Mouse (Mus musculus) ovary, postnatal 14 days (tissue): ENCODE results near the gene Dpm3.

ENCODE experiments used
- DNase-seq: peaks from one replicate; pipeline ENCODE4 v3.0.0; 2022; ENCODE audit warnings: low spot score

The Dpm3 gene

DNA sequence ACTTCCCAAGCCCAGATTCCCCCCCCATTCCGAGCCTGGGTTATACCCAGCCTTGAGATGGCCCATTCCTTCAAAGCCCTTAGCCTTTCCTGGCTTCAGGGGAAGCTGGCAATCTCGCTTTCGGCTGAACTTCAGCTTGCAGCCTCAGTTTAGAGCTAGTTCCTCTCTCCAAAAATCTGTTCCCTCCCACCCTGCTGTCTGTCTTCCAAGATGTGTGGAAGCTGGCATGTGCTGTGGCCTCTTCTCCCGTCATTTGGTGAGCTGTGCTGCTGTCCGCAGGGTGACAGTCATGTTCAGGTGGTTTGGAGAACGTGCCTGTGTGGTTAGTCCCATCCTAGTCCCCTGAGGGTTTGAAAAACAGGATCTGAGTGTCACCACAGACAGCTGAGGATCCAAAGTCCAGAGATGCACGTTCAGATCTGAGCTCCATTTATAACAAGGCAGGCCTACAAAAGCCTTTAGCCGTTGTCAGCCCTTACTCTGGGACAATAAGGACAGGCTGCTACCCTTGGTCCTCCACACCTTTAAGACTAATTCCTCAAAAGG, 36.6 kb downstream of the Dpm3 start:
- DNase-seq: no peak

DNA sequence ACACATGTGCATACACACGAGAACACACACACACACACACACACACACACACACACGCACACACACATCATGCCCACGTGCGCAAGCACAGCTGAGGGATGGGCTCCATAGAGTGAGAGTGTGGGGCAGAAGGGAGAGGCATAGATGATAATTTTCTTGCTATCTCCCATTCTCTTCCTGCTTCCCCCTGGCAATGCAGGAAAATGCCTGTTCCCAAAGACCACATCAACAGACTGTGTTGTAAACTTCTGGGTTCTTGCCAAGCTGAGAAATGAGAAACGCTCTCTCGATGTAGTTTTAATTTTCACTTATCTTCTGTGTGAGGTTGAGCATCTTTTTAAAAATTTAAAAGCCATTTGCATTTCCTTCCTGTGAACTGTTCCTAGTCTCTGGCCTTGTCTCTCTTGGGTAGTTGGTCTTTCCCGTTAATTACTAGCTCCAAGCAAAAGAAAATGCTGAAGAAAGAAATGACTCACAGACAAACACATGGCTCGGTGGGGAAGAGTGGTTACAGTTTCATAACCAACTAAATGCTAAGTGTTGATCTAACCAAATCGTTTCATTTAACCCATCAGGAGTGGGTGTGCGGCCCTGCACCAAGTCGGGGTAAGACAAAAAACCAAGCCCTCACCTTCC, 37.7 kb downstream of the Dpm3 start:
- no peak for DNase-seq

DNA sequence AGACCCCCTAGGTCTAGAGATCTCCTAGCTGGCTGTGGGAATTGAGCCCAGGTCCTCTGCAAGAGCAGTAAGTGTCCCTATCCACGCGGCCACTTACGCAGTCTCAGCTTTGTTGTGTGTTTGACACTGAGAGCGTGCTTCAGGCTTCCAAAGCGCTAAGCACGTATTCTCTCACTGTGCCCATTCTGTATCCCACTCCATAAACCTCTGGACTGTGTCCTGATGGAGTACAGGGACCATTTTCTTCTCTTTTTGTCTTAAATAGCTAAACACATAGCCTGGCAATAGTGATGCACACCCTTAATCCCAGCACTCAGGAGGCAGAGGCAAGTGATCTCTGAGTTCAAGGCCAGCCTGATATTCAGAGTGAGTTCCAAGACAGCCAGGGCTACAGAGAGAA, 39.8 kb downstream of the Dpm3 start:
- no peak for DNase-seq

DNA sequence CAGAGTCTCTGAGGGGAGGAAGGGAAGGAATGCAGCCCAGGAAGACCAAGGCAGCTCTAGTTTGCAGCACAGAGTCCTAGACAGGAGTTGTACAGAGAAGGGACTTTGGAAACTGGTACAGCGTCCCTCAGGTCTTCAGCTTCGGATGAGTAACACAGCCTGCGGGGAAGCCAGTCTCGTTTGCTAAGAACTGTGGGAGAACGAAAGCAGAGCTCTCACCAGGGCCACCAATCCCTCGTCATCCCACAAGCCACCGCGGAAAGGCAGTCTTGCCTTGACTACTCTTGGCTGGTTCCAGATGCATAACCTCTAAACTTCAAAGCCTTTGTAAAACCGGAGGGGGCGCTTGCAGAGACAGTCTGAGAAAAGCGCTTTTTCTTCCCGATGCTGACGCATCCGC, 40.3 kb downstream of the Dpm3 start:
- no peak for DNase-seq

DNA sequence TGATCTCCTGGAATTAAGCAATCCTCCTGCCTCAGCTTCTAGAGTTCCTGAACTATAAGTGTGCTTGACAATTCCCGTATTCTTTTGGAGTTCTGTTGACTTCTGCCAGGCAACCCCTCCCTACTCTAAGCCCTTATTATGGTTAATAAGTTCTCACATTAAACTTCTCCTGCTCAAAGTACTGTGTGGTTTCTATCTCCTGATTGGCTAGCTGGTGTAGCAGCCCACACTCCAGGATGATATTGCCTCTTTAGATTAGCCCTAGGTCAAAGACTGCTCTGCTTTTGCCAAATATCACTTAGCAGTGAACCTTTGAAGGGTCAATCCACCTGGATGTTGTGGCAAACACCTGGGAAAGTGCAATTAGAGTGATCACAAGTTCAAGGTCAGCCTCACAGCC, 40.9 kb downstream of the Dpm3 start:
- DNase-seq: no peak

DNA sequence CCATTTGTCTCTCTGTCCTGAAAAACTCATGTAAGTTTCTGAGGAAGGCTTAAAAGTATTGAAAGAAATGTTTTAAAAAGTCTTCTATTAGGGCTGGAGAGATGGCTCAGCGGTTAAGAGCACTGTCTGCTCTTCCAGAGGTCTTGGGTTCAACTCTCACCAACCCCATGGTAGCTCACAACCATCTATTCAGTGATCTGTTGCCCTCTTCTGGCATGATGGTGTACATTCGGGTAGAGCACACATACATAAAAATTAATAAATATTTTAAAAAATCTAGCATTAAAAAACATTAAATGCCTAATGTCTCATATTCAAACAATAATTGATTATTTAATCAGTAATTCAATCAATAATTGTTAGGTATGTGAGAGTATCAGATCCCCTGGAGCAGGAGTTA, 41.4 kb downstream of the Dpm3 start:
- DNase-seq: no peak

DNA sequence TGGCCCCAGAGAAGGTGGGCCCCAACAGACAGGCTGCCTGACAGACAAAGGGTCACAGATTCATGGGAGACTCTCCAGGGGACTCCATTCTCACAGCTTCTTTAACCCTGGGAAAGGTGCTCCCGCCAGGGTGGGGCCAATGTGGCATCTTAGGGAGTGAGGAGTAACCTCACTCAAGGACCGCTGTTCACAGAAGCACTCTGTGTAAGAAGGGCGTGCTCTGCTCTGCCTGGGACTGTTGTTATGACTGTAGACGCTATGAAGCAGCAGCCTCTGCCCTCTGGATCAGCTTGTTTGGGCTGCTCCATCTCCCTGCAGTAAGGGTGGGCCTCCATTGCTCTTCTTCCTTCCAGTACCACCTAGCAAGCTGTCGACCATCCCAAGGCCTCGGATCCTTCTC, 45.3 kb downstream of the Dpm3 start:
- DNase-seq: no peak

DNA sequence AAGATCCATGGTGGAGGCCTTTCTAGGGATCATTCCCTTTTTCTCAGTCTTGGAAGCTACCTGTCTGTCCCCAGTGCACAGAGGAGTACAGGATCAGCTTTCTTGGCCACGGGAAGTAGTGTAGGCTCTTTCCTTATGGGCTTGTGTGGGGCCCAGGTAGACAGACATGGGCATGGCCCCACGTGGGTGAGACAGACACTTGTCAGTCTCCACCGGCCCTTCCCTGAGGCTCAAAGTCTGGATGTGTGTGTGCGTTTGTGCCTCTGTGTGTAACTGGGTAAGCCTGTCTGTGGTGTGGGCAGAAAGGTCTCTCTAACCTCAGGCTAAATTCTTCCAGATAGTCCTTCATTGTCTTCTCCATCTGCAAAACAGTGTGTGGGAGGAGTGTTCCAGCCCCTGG, 45.9 kb downstream of the Dpm3 start:
- DNase-seq: no peak

DNA sequence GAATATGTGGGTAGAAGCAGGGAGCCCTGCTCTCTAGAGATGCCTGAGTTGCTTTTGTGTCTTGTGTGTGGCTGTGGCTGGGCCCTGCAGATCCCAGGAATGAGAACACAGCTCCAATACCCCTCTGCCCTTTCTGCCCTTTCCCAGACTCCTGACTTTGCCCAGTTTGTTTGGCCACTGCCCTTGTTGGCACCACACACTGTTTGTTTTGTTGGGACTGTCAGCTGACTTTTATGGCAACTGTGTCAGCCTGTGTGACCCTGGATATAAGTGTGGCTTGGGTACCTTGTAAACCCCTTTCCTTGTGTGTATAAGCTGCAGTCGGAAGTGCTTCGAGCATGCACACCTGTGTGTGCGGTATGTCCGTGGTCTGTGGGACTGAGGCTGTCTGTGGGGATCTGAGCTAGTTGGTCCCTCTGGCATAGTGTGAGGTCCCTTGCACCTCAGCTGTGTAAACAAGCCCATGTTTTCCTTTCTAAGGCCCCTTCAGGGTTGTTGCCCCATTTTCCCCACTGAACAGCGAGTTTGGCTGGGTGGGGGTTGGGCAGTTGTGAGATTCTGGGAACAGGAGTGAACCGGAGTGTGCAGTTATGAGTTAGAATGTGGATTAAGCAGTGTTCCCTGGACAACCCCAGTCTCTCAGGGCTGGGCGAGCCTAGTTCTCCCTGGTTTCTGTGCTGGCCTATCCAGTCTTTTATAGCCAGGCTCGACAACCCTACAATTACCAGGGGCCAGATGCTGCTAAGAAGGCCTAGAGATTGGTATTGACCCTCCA, 46.6 kb downstream of the Dpm3 start:
- no peak for DNase-seq

DNA sequence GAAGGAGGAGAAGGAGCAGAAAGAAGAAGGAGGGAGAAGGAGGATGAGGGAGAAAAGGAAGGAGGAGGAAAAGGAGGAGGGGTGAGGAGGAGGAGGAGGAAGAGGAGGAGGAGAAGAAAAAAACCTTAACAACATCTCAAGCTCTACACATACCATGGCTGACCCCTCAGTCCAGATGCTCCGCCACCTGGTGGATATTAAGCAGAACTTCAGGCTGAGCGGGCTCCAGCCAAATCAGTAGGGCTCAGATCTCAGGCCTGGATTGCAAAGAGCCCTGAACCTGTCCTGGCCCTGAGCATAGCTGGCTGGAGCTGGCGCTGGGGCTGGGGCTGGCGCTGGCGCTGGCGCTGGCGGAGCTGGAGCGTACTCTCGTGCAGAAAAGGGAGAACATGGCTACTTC, 48.9 kb downstream of the Dpm3 start:
- DNase-seq: peak; percentile 63

DNA sequence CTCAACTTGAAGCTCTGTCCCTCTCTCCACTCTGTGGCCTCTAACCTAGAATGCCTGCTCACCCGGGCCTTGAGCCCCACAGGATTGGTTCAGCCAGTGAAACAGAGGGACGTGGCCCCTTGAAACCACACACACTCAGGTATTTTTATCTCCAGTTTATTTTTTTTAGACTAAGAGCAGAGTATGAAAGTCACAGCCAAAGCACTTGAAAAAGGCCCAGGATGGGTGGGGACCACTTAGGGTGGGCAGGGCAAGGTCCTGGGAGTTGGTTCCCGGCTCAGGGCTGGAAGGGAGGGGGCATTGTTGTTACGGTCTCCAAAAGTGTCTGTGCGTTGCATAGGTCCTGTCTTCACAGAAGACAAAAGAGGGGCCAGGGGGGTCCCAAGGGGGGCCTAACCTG, 55.2 kb downstream of the Dpm3 start:
- no peak for DNase-seq

DNA sequence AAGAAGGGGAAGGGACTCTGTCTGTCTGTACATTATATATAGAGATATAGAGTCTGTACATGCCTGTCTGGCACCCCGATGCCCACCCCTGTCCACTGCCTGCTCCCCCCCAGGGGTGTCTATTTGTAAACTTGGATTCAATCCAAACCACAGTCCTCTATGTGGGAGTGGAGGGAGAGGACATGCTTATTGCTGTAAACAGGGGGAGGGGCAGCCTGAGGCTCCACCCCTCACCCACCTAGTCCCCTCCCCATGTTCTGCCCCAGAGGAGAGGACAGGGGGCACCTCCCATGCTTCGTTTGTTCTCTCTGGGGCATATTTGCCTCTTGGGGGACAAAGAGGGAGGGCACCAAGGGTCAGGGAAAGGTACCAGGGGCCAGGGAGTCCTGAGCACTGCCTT, 55.6 kb downstream of the Dpm3 start:
- no peak for DNase-seq

DNA sequence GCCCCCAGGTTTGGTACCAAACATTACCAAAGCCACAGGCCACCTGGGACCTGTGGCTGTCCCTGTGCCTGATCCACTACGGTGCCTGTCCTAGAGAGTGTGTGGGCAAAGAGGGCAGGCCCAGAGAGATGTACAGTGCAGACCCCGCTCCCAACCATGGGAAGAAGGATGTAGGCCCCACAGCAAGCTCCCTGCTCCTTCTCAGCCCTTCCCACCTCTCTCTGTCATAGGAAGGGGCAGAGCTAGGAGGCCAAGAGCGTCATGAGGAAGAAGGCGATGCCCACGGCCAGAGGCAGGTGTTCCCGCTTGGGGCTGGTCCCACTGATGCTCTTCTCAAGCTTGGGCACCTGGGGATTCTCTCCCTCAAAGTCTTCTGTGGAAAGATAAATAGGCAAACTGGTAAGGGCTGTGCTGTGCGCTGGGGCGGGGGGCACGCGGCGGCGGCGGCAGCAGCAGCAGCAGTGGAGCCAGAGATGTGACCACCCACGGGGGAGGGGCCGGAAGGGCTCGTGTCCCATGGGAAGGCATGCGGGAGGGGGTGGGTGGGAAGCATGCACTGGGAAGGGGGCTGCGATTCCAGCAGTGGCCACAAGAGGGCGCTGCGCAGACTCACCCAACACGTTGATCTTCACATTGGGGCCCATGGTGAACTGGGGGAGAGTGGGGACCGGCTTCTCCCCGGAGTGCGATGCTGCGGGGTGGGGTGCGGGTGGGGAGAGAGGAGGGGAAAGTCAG, 56.2 kb downstream of the Dpm3 start:
- peak; percentile 83 for DNase-seq

DNA sequence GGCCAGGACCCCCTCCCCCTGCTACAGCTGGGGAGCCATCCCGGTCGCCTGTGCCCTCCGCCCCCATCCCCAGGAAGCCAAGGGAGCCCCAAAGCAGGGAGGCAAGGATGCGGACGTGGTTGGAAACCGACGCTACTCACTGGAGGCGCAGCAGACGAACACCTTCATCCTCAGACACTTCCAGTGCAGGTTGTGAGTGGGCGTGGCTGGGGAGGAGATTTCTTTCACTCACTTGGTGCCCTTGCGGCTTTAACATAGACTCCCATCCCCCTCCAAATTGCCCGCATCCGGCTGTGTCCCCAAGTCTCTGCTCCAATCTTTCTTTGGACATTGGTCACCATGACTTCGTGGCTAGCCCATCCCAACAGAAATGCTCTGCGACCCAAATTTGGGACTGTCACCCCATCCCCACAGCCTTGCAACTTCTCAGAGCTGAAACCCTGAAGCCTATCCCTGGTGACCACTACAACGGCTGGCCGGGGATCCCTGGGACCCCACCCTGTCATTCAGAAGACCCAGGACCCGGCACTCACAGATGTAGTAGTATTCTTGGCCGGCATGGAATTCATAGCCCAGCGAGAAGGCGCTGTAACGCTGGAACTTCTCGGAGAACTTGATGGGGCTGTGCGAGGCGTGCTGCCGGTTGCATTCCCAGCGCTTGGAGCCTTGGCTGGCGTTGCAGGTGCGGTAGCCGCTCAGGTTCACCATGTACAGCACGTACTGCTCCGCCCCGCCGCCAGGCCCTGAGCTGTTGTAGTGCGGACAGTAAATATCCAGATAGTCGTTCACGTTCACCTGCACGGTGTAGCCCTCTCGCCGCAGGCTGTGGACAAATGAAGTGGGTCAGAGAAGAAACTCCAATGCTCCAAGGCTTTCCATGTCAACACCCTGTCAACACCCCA, 57.0 kb downstream of the Dpm3 start:
- no peak for DNase-seq
